Mouse (Mus musculus) right cerebral cortex, postnatal 36 days (tissue): ENCODE results near the gene 1700001O22Rik.
A peak's percentile ranks its signal among the peaks of the same experiment; 100 is the strongest.

Experiments used
- DNase-seq, 2 experiments: peaks; one replicate each; pipeline ENCODE4 v3.0.0; 2022; ENCODE audit warnings: low spot score in 2 of 2, mixed read lengths in 1 of 2

The 1700001O22Rik gene

DNA sequence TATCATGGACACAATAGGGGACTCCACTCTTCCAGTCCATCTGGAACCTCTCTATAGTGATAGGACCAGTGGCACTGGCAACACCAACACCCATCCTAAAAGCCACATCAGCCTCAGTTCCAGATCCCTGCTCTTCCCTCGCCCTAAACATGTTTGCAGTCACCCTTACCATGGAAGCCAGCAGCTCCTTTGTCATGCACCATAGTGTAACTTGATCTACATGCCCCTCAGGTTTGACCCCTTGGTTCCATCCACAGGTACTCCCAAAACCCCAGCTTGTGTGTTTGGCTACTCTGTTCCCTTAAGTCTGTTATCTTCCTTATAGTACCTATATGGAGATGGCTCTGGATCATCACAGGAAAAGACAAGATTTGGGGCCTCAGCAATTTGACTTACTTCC is 12.9 kb upstream of the 1700001O22Rik start:
- no peak for DNase-seq

- DNase-seq = no peak
Measured at GRCm38 (mm10) chr2:30810573-30810972, 7.1 kb upstream of the 1700001O22Rik start.

- DNase-seq = no peak
Measured at GRCm38 (mm10) chr2:30809503-30809902, 6.0 kb upstream of the 1700001O22Rik start.

- DNase-seq = no peak
Measured at GRCm38 (mm10) chr2:30808296-30808655, 4.8 kb upstream of the 1700001O22Rik start.

GRCm38 (mm10) chr2:30807648-30808295 is 4.3 kb upstream of the 1700001O22Rik start, which contains the start of gene Ntmt1:
TSS of gene Ntmt1 (plus strand) at chr2:30807826.
- DNase-seq = peak; percentile 99

DNA sequence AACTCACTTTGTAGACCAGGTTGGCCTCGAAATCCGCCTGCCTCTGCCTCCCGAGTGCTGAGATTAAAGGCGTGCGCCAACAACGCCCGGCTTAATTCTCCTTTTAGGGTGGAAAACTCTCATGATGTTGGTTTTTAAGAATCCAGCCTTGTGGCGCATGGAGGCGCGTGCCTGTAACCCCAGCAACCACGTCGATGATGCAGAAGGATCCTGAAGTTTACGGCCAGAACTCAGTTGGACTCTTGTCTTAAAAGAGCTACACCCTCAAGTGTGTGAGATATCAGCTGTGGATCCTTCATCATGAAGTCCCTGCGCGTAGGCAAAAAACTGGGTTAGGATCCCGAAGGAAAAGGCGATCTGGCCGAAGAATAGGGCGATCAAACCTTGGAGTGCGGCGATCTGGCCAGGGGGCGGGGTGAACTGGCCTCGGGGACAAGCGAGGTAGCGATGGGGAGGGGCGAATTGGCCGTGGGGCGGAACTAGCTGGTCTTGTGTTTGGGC is 3.7 kb upstream of the 1700001O22Rik start:
- DNase-seq = no peak

DNA sequence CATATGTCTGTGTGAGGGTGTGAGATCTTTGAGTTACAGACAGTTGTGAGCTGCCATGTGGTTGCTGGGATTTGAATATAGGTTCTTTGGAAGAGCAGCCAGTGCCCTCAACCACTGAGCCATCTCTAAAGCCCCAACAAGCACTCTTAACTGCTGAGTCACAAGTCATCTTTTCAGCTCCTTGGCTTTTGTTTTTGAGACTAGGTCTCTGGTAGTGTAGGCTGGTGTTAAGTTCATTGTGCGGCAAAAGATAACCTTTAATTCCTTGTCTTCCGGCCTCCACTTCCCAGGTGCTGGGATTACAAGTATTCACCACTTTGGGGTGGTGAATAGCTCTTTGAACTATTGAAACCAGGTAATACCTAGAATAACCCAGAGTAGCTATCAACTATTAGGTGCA is 2.5 kb upstream of the 1700001O22Rik start:
- DNase-seq = no peak

DNA sequence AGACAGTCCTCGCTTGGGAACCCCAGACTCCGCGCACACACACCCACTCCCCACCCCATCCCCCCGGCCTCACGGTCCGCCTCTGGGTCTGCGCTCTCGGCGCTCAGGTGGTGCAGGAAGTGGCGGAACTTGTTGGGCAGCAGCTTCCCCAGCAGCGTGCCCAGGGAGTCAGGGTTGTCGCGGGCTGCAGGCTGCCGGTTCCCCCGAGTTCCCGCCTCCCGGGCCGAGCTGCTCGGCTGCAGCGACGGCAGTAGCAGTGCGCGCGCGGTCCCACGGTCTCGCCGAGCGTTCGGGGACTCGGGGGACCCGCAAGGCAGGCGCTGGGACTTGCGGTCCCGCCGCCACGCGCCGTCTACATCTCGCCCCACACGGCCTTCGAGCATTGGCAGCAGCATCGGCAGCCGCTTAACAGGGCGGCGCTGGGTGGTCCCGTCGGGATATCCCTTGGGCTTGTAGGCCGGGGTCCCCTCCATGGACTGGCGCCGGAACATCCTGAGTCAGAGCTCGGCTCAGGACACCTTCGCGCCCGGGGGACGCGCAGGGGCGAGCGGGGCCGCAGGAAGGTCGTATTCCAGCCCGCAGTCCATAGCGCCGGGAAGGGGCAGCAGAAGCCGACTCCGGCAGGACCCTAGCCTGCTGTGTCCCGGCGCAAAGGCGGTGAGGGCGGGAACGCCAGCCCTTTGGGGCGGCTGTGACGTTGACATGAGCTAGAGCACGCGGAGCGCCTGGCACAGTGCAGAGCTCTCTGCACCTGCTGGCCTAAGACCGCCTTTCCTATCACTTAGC is 2.2 kb downstream of the 1700001O22Rik start:
- no peak for DNase-seq

- DNase-seq = no peak
Measured at GRCm38 (mm10) chr2:30800671-30801066, 2.8 kb downstream of the 1700001O22Rik start.

DNA sequence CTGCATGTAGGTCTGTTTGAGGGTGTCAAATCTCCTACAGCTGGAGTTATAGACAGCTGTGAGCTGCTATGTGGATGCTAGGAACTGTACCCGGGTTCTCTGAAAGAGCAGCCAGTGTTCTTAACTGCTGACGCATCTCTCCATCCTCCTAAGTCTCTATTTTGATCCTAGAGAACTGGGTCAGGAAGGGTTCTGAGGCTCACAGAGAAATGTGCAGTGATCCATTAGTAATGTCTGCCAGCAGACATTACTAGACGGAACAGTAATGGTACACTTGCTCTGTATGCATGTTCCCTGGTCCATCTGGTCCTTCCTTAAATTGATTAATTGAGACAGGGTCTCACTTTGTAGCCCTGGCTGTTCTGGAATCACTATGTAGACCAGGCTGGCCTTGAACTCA is 4.0 kb downstream of the 1700001O22Rik start:
- DNase-seq = no peak

GRCm38 (mm10) chr2:30796382-30796781 is 7.1 kb downstream of the 1700001O22Rik start:
- peak; percentile 87 to 95 for DNase-seq

DNA sequence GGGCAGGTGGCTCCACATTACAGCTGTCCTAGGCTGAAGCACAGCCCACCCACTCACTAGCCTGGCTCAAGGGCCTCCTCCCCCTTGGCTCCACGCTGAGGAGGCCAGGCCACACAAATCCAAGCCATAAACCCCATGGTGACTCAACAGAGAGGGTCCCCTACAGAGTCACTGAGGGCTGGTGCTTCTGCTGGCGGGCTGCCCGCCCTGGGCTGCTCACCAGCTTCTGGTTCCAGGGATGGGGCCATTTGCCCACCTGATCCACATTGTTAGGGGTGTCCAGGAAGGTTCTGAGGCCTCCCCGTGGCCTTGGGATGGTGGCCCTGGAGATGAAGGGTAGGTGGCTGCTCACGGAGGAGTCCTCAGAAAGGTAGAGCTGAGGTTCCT is 7.6 kb downstream of the 1700001O22Rik start:
- no peak for DNase-seq

- DNase-seq = no peak
Measured at GRCm38 (mm10) chr2:30795271-30795888, 8.1 kb downstream of the 1700001O22Rik start.

DNA sequence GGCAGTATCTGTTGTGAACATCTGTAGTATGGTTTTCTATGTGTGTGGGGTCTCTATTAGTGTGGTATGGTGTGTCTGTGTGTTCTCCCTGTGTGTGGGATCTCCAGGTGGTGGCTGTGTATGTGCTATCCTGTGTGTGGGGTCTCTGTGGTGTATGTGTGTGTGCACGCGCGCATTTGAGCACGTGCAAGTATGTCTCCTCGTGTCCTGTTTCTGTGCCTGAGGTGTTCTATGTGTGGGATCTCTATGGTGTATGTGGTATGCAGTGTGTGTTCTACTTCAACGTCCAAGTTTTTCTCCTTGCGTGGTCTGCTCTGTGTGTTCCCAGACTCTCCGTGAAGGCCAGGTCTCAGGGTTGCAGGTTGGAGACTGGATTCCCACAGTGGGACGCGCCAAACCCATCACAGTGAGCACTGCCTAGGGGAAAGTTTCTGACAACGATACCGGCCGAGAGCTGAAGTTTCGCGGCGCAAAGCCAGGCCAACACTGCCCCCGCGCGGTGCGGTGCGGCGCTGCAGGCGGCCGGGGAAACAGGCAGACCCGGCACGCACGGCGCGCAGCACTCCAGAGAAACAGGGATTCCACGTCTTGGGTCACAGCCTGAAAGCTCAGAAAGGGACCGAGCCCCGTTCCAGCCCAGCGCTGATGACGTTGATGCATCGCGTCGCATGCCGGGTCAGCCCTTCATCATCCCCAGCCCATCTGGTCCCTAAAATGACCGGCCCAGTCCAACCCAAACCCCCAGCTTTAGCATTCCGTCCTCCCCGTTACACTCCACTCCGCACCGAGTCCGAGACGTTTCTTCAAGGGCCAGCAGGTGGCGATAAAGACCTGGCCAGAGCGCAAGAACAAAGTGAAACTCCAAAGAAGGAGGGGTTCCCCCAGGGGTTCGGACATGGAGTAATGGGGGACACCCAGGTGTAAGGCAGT is 9.0 kb downstream of the 1700001O22Rik start:
- peak; percentile 87 to 92 for DNase-seq

DNA sequence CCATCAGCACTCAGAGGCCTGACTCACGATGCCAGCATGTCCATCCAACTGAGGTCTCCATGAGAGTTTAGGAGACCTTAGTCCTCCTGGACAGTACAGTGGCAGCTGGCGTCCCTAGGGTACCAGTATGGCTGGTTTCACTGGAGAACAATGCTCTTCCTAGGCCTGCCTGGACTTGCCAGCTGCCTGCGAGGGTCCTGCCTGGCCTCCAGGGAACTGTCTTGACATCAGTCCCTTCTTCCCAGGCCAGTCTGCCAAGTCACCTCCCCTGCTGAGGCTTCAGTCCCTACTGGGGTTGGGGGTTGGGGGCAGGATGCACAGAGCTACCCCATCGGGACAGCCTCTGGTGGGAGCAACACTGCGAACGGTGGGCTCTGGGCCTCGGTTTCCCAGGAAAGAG is 11.4 kb downstream of the 1700001O22Rik start:
- DNase-seq = no peak

DNA sequence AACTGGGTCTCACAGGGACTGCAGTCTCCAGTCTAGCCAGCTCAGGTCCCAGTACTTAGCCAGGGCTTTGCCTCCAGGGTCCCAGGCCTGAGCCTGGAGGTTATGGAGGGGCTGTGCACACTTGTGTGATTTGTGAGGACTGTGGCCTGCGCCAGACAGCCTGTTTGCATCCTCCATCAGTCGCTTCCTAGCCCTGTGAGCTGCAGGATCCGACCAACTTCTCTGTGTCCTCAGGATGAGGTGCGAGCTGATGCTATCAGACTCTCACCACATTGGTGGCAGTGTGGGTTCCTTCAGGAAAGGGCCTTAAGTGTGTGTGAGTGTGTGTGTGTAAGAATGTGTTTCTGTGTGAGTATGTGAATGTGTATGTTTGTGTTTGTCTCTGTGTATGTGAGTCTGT is 16.0 kb downstream of the 1700001O22Rik start:
- no peak for DNase-seq

- DNase-seq = no peak
Measured at GRCm38 (mm10) chr2:30784078-30784994, 19.1 kb downstream of the 1700001O22Rik start.

DNA sequence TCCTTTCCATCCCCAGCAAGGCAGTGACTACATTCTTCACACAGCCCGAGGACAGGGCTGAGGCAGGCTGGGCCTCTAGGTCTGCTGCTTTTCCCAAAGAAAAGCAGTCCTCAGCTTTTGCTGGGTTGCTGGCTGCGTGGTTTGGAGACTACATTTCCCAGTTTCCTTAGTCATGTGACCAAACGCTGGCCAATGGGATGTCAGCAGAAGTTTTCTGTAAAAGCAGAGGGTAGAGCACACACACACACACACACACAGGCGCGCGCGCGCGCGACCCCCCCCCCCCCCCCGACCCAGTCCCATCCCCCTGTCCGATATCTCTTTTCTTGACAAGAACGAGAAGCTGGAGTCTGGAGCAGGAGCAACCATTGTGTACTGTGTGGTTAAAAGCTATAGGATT is 20.1 kb downstream of the 1700001O22Rik start:
- peak; percentile 68 to 76 for DNase-seq

DNA sequence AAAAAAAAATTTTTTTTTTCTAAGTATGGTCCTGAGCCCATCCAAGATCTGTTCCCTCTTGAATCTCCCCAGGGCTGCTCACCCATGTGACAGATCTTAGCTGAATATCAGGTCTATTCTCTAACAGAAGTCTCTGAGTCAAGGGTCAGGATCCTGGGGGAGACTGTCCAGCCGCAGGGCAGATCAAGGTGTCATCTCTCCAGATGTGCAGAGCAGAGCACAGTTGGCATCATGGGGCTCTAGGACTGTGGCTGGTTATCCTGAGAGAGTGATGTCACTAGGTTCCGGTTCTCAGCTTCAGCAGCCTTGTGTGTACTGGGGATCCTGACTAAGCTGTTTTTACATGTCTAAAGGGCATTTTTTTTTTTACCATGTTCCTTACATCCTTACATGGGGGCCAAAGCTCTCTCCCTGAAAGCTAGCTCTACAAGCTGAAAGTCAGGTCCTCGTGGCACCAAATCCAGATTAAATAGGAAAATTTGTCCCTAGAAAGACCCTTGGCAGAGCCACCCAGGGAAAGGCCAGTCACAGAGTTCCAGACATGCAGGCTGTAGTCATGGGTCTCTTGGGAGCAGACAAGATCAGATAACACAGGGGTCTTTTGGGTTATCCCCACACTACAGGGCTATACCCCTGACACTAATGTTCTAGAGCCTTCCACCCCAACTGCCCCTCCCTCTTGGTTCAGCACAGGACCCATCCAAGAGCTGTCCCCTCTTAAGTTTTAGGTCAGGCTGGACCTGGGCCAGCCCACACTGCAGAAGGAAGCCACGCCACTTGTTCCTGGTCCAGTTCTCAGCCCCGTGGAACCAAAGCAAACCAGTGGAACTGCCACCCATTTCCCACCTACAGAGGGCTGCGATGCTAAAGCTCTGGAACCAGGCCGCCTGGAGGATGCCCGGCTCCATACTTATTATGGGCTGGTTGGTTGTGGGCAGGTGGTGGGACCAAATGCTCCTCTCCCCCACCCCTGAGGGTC is 20.9 kb downstream of the 1700001O22Rik start:
- no peak for DNase-seq
